Mouse (Mus musculus): ENCODE results near the gene Cacng2.
"Not testable (repeated sequence)": the region's sequence is repeated elsewhere in the genome, so short reads cannot be mapped to it uniquely, and the experiment has no call there.

The Cacng2 gene

DNA sequence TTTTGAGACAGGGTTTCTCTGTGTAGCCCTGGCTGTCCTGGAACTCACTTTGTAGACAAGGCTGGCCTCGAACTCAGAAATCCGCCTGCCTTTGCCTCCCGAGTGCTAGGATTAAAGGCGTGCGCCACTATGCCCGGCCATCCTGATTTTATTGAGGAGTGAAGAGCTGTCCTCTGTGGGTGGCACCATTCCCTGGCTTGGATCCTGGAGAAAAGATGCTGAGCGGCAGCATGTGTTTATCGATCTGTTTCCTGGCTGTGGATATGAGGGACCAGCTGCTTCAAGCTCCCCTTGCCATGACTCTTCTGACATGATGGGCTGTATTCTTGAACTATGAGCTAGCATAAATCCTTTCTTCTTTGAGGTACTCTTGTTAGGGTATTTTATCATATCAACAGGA, 111.6 kb downstream of the Cacng2 start:
- not testable (repeated sequence) for DNase-seq (ENCODE audit: low spot score)

DNA sequence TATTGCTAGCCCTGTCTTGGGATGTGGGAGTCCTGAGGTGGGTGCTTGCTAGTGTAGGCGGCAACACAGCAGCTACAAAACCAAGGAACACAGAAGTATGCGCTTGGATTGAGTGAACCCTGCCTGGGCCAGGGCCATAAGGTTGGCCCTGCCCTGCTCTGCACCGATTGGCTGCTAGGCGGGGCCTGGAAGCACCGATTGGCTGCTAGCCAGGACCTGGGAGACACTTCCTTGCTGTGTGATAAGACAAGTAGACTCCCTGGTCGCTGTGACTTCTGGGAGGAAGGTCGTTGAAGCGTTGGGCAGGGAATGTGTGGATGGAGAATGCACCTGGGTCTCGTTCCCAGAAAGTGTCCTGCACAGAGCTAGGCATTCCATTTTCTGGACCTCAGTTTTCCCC, 115.9 kb downstream of the Cacng2 start:
- DNase-seq (ENCODE audit: low spot score), result peak; percentile 15

GRCm38 (mm10) chr15:78001400-78001799, 118.4 kb downstream of the Cacng2 start:
- no peak for DNase-seq (ENCODE audit: low spot score)

DNA sequence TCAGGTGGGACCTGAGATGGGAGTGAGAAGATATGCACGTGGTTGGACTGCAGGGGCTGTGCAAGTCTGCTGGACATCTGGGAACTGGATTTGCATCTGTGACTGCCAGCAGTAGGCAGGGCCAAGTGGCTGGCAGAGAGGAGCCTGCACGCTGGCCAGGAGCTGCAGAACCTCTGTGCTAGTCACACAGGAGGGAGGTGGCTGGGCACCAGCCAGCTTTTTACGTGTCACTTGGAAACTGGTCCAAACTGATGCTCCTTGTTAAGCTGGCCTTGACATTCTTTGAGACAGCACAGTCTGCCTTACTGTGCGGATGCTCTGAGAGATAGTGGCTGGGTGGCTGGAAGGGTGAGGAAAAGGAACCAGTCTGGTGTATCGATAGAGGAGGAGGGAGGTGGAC, 131.3 kb downstream of the Cacng2 start:
- DNase-seq (ENCODE audit: low spot score), result no peak

GRCm38 (mm10) chr15:77983391-77983790, 136.4 kb downstream of the Cacng2 start:
- DNase-seq (ENCODE audit: low spot score), result no peak

- peak; percentile 84 for DNase-seq (ENCODE audit: low spot score)
Measured at GRCm38 (mm10) chr15:77982195-77982939, 137.5 kb downstream of the Cacng2 start.

DNA sequence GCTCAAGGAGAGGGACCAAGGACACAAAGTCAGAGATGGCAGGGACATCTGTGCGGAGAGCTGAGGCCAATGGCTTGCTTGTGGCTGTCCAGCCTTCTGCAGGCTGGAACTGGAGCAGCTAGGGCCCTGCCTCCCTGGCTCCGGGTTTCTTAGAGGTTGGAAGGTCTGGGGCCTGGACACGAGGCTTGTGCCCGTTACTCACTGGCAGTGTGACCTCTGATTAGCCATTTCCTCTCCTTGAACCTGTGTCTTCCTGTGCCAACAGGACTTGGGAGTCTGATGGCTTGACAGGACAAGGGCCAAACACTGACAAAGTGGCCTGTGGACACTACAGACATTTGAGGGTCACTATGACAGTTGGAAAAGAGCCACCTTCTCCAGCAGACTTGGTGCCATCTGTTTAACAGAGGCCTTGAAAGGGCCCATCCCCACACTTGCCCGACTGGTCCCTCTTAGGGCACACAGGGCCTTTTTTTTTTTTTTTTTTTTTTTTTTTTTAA, 138.6 kb downstream of the Cacng2 start:
- DNase-seq (ENCODE audit: low spot score), result no peak

GRCm38 (mm10) chr15:77979427-77979865, 140.4 kb downstream of the Cacng2 start:
- no peak for DNase-seq (ENCODE audit: low spot score)

DNA sequence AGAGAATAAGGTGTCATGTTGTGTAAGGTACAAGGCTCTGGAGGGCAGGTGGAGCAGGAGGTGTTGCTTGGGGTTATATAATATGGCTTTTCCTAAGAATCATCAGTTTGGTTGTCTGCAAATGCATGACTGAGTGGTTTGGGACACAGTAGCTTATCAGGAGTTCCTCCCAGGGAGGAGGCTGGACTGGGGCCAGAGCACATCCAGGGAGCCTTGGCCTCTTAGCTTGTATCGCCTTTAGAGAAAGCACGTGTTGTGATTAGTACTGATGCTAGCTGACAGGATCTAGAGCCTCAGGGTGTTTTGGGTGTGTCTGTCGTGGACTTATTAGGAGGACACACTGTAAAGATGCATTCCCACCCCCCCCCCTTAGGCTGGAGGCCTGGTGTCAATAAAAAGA, 142.2 kb downstream of the Cacng2 start:
- no peak for DNase-seq (ENCODE audit: low spot score)

DNA sequence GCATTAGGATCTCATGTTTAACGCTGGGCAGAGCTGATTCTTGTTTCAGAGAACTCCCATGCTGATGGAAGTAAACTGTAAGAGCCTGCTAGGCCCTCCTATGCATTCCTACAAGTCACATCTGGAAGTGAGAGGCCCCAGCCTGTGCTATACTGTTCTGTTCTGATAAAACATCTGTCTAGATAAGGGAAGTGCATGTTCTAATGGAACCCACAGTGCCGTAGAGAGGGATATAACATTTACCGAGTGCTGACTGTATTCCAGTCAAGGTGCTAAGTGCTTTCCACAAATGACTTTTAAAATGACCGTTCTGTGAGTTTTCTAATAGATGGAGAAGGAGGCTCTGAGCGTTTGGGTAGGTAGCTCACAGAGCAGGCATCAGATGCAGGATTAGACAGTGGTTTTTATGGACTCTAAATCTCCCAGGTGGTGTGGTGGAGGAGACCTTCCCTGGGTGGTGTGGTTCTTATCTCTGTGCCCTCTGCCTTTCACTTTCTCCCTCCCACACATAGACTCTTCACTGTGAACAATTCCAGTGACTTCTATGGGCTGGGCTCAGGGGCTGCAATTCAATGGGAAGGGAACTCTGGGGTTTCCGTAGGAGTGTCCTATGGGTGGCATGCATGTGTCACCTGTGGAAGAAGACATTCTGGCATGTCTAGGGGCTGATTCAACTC, 145.5 kb downstream of the Cacng2 start:
- DNase-seq (ENCODE audit: low spot score), result no peak

GRCm38 (mm10) chr15:77970470-77971292, 149.1 kb downstream of the Cacng2 start, which contains the start of gene Eif3d:
TSS of gene Eif3d (minus strand) at chr15:77970813.
- peak; percentile 94 for DNase-seq (ENCODE audit: low spot score)

GRCm38 (mm10) chr15:77969940-77970469, 149.8 kb downstream of the Cacng2 start:
- peak; percentile 33 for DNase-seq (ENCODE audit: low spot score)

DNA sequence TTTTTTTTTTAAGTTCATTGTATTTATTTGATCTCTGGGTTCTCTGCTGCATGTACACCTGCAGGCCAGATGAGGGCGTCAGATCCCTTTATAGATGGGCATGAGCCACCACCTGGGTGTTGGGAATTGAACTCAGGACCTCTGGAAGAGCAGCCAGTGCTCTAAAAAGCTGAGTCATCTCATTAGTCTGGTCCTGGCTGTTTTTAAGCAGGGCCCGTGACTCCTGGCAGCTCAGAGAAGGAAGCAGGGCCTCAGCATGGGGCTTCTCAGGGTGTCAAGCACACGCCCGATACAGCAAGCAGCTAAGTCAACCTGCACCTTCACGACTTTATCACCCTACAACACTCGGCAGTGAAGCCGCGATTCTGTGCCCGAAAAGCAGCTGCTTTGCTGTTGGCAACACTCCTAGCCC, 154.7 kb downstream of the Cacng2 start:
- DNase-seq (ENCODE audit: low spot score), result no peak

DNA sequence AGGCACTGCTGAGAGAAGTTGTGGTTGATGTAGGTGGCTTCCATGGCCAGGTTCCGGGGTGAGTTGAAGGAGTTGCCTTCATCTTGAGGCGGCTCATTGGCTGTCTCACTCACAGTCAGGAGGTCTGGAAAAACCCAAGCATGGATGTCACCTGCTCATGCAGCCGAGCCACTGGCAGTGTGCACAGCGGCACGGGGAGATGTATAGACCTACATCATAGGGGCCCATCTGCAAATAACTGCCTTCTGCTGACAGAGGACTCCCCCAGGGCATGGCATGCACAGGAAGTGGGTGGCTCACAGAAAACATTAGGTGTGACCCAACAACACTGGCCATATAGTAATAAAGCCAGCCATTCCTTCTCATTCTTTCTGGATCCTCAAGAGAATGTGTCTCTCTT, 157.4 kb downstream of the Cacng2 start:
- no peak for DNase-seq (ENCODE audit: low spot score)

DNA sequence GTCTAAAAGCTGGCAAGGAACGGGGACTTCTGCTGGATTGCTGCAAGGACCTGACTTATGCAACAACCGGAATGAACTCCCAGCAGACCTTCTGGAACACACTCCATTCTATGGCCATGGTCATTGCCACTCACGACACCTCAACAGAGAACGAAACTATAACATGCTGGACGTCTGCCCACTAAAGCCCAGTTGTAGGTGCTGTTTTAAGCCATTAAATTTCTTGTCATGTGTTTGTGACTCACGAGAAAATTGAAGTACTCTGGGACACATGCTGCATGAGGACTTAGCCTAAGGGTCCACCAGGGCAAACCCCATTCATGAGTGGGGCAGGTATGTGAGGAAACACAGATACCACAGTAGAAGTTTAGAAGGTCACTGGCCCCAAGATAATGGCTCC, 159.1 kb downstream of the Cacng2 start:
- no peak for DNase-seq (ENCODE audit: low spot score)

DNA sequence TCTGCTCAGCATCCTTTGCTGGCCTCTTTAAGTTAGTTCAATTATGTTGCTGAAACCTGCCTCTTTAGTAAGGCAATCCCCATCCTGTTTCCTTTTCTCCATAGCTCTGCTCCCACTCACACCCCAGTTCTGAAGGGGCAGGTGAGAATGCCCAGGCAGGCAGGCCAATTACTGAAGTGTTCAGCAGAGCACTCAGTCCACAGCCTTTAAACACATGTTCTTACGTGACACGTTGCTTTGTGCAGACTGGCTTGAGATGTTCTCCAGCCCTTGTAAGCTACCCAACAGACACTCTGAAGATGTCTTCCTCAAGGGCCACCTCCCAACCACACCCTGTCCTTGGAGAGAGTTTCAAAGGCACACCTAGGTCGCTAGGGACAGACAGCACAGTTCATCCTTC, 161.8 kb downstream of the Cacng2 start:
- no peak for DNase-seq (ENCODE audit: low spot score)

DNA sequence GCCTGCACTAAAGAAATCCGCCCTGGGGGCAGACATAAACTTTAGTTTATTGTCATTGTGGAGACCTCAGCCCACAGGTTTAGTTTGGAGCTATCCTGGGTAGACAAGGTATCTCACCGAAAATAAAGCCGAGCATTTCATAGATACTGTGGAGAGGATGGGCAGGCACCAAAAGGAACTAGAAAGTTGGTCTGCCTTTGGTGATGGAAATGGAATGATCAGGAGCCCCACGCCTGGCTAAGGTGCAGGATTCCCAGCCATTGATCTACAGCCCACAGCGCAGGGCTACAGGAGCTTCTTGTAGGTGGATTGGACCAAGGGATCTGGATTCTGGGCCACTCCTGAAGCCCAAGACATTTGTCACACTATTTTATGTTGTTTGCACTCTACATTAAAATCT, 162.2 kb downstream of the Cacng2 start:
- DNase-seq (ENCODE audit: low spot score), result no peak

DNA sequence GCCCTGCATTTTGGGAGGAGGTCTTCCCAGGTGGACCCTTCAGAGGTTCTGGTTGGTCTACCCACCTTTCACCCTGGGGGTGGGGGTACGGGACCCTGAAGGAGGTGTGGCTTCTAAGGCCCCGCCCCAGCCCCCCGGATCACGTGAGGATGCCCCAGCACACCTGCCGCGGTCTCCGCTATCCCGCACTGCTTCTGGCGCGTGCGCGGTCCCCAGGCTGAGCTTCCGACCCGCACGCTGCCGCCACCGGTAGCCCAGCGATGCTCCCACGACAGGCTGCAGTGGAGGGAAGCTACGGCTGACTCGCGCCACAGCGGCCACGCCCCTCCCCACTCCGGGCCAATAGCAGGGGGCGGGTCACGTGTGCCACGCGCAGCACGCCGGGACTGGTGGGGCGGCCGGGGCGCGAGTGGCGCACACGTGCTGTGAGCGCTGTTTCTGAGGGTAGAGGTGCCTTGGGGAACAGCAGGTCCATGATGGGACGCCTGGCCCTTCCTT, 163.4 kb downstream of the Cacng2 start, which contains the start of gene Foxred2:
Gene Foxred2 (minus strand): TSS at position 319 of the 498 bp plus-strand sequence.
- peak; percentile 87 for DNase-seq (ENCODE audit: low spot score)

- peak; percentile 36 for DNase-seq (ENCODE audit: low spot score)
Measured at GRCm38 (mm10) chr15:77955440-77956403, 164.1 kb downstream of the Cacng2 start.

DNA sequence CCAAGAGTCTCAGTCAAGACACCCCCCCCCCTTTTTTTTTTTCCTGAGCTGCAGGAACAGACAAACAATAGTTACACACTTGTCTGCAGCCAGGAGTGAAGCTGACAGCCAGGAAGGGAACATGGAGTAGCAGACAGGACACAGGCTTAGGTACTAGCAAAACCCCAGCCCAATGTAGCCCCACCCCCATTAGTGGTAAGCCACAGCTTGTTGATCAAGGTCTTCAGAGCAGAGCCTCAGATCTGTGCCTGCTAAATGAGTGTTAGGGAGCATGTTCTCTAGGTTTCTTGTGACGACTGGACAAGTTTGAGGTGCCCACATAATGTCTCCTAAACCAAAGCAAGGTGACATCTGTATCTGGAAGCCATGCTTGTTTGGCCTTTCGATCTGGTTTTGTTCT, 165.5 kb downstream of the Cacng2 start:
- no peak for DNase-seq (ENCODE audit: low spot score)

- no peak for DNase-seq (ENCODE audit: low spot score)
Measured at GRCm38 (mm10) chr15:77952921-77953320, 166.9 kb downstream of the Cacng2 start.
